Mouse (Mus musculus) urinary bladder, adult 18-20 months (tissue): ENCODE measurements around the gene Nkiras1.
"Not testable (repeated sequence)": the region's sequence is repeated elsewhere in the genome, so short reads cannot be mapped to it uniquely, and the experiment has no call there.

Experiments used
- DNase-seq, 2 experiments: peaks; one replicate each; pipeline ENCODE4 v3.0.0; 2022; ENCODE audit warnings: low spot score in 2 of 2, mixed read lengths in 2 of 2

The Nkiras1 gene

GRCm38 (mm10) chr14:18270529-18271441 is at the start of gene Nkiras1, which contains the start of gene Rpl15:
TSS of gene Nkiras1 (plus strand) at chr14:18271136.
TSS of gene Rpl15 (minus strand) at chr14:18271391.
- peak; percentile 95 to 99 for DNase-seq

GRCm38 (mm10) chr14:18221977-18222376 is 49.0 kb upstream of the Nkiras1 start:
- DNase-seq = no peak

GRCm38 (mm10) chr14:18225431-18225830 is 45.5 kb upstream of the Nkiras1 start:
- not testable (repeated sequence) for DNase-seq

GRCm38 (mm10) chr14:18226181-18226580 is 44.8 kb upstream of the Nkiras1 start:
- not testable (repeated sequence) for DNase-seq

GRCm38 (mm10) chr14:18229751-18230150 is 41.2 kb upstream of the Nkiras1 start:
- not testable (repeated sequence) for DNase-seq

- DNase-seq = not testable (repeated sequence)
These were observed 39.1 kb upstream of the Nkiras1 start for GRCm38 (mm10) chr14:18231866-18232265.

- no peak for DNase-seq
These were observed 37.9 kb upstream of the Nkiras1 start for GRCm38 (mm10) chr14:18233076-18233475.

- DNase-seq = peak in 1 of 2 experiments; percentile 45
These were observed 36.7 kb upstream of the Nkiras1 start for GRCm38 (mm10) chr14:18233981-18234960.

- DNase-seq = peak in 1 of 2 experiments; percentile 25
These were observed 34.3 kb upstream of the Nkiras1 start for GRCm38 (mm10) chr14:18236496-18237235.

GRCm38 (mm10) chr14:18237381-18237780 is 33.6 kb upstream of the Nkiras1 start:
- no peak for DNase-seq

- DNase-seq = peak; percentile 95 to 96
These were observed 32.7 kb upstream of the Nkiras1 start for GRCm38 (mm10) chr14:18238131-18238749.

GRCm38 (mm10) chr14:18238750-18239731 is 31.9 kb upstream of the Nkiras1 start, which contains the start of gene Nr1d2:
TSS of gene Nr1d2 (minus strand) at chr14:18239127.
- peak; percentile 96 to 99 for DNase-seq

- DNase-seq = no peak
These were observed 30.8 kb upstream of the Nkiras1 start for GRCm38 (mm10) chr14:18240132-18240531.

GRCm38 (mm10) chr14:18241786-18242185 is 29.1 kb upstream of the Nkiras1 start:
- no peak for DNase-seq

GRCm38 (mm10) chr14:18242638-18243130 is 28.3 kb upstream of the Nkiras1 start:
- no peak for DNase-seq

GRCm38 (mm10) chr14:18261203-18261602 is 9.7 kb upstream of the Nkiras1 start:
- no peak for DNase-seq

- no peak for DNase-seq
These were observed 7.5 kb upstream of the Nkiras1 start for GRCm38 (mm10) chr14:18263427-18263826.

- DNase-seq = not testable (repeated sequence)
These were observed 898 bp upstream of the Nkiras1 start for GRCm38 (mm10) chr14:18269947-18270528.

- DNase-seq = no peak
These were observed 730 bp downstream of the Nkiras1 start for GRCm38 (mm10) chr14:18271666-18272065.
